Mouse (Mus musculus) heart, embryonic 15.5 days (tissue): ENCODE measurements at regions not wholly inside any gene's neighbourhood (a gene's known extent, or its start where the extent isn't known, plus 50 kb on each side); places are given as distances from the start of the nearest gene placed in this dataset.
A peak's percentile ranks its signal among the peaks of the same experiment; 100 is the strongest.

Experiments used
- ATAC-seq: fragments of 200-750 bp; cut with Nextera tagmentation; replicated peaks from 2 replicates; pipeline ENCODE4 v1.8.0; 2017; ENCODE audit warnings: low read depth, moderate TSS enrichment; ENCODE audit not compliant: insufficient number of reproducible peaks, insufficient read depth, low FRiP score
- H3K27ac ChIP-seq: fragments of 300-500 bp; sonication (generic); 2 replicates; pipeline ENCODE4 v1.5.1; 2015; ENCODE audit warnings: mild to moderate bottlenecking, inconsistent platforms
- H3K27me3 ChIP-seq: fragments of 300-500 bp; sonication (generic); 2 replicates; pipeline ENCODE4 v1.6.1; 2015; ENCODE audit warnings: inconsistent platforms
- H3K36me3 ChIP-seq: fragments of 300-500 bp; sonication (generic); 2 replicates; pipeline ENCODE4 v1.6.1; 2015; ENCODE audit warnings: mild to moderate bottlenecking, inconsistent platforms
- H3K4me1 ChIP-seq: fragments of 300-500 bp; sonication (generic); replicated peaks from 2 replicates; pipeline ENCODE4 v1.6.1; 2015; ENCODE audit warnings: inconsistent platforms
- H3K4me2 ChIP-seq: fragments of 300-500 bp; sonication (generic); 2 replicates; pipeline ENCODE4 v1.6.1; 2015; ENCODE audit warnings: inconsistent platforms, mild to moderate bottlenecking, moderate library complexity
- H3K4me3 ChIP-seq: fragments of 300-500 bp; sonication (generic); 2 replicates; pipeline ENCODE4 v1.5.1; 2015; ENCODE audit warnings: mild to moderate bottlenecking, inconsistent platforms
- H3K9ac ChIP-seq: fragments of 300-500 bp; sonication (generic); 2 replicates; pipeline ENCODE4 v1.6.1; 2015; ENCODE audit warnings: mild to moderate bottlenecking, inconsistent platforms
- H3K9me3 ChIP-seq: fragments of 300-500 bp; sonication (generic); replicated peaks from 2 replicates; pipeline ENCODE4 v1.6.1; 2016; ENCODE audit warnings: inconsistent platforms
- WGBS: fragments of 180-500 bp; shearing (Covaris S2); methylation state at CpG from one replicate; pipeline ENCODE4 v1.1.7; 2015; ENCODE audit warnings: mixed read lengths; 5-methylcytosine and 5-hydroxymethylcytosine counted together

DNA sequence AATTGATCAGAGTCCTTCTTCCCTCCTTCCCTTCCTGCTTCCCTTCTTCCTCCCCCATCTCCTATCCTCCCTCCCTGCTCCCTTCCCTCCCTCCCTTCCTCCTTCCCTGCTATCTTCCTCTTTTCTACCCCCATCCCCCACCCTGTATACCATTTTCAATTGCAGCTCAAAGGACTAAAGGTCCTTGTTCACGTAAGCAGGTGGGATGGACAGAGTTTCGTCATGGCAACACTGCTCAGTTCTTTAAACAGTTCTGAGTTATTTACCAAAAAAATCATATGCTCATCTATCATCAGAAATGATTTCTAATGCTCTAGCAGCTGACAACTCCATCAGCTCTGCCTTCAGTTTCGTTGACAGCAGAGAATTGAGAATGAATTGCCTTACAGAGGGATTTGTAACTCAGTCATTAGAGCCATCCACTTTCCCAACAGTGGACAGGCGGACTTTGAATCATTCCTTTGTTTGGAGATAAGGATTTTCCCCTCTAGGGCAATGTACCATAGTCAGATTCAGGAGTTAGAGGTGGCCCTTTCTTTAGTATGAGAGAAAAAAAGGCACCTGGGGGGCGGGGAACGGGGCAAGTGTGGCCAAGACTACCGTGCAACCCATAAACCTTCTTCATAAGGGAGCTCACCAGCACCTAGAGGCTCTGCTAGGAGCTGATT is 113.7 kb upstream of the Lrig1 start:
- H3K4me1 ChIP-seq = peaks cover 3% of the 10 kb centered on the region; the same call in 1 of the 2 replicates
- H3K4me2 ChIP-seq = no peak overlapping the region
- 0 out of 2 replicates have a peak, but pooled peaks cover 2% of the 10 kb centered on the region for H3K27me3 ChIP-seq
- no peak overlapping the region for H3K27ac ChIP-seq
- no peaks in the 10 kb centered on the region for H3K36me3 ChIP-seq
- no peak overlapping the region for H3K9ac ChIP-seq
- 67% methylated on average over 7 of the region's 7 CpGs for WGBS
- no peaks in the 10 kb centered on the region for H3K9me3 ChIP-seq
- no peak overlapping the region for H3K4me3 ChIP-seq
- ATAC-seq = no peak

DNA sequence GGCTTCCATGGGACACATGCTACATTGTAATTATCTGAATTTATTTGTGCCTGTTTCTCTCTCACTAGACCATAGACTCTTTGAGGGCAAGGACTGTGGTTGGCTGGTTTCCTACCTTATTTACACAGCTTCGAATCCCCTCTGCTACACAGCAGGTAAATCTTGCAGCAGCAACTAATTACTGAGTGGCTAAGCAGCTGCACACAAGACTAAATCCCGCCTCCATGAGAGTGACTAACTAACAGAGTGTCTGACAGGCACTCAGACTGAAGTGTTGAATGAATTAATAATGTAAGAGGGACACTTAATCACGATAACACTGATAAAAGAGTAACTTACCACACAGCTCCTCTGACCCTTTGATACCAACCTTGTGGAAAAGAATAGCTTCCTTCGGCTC is 111.9 kb upstream of the Lrig1 start:
- Histone ChIP-seq H3K4me3 (no peak overlapping the region), H3K36me3 (no peaks in the 10 kb centered on the region), H3K9me3 (no peaks in the 10 kb centered on the region), H3K27me3 (0 out of 2 replicates have a peak, but pooled peaks cover 2% of the 10 kb centered on the region), H3K27ac (no peak overlapping the region), H3K9ac (no peak overlapping the region), H3K4me2 (no peak overlapping the region), H3K4me1 (peaks cover 3% of the 10 kb centered on the region; the same call in 1 of the 2 replicates)
- 25% methylated on average over 4 of the region's 4 CpGs for WGBS
- ATAC-seq = no peak

DNA sequence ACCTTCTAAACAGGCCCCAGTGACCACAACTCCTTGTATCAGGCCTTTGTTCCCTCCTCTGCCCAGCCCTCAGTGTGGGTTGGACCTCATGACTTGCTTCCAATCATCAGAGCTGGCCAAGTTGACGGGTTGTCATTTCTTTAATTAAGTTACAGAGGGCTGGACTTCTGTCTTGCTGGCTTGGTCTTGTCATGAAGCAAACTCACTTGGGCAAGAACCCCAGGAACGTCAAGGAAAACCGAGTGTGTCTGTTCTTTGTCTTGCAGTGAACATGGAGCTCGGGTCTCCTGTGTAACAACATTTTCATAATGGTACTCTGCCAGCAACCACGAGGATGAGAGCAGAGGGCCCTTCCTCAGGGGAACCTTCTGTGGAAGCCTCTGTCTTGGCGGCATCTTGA is 107.3 kb upstream of the Lrig1 start:
- no peaks in the 10 kb centered on the region for H3K36me3 ChIP-seq
- no peak overlapping the region for H3K9ac ChIP-seq
- no peak overlapping the region for H3K4me3 ChIP-seq
- 63% methylated on average over 6 of the region's 6 CpGs for WGBS
- H3K4me2 ChIP-seq = no peak overlapping the region
- H3K27me3 ChIP-seq = no peaks in the 10 kb centered on the region; the same call in 1 of the 2 replicates
- no peak overlapping the region for H3K27ac ChIP-seq
- H3K4me1 ChIP-seq = peaks cover 4% of the 10 kb centered on the region; the same call in 1 of the 2 replicates
- ATAC-seq = no peak
- no peaks in the 10 kb centered on the region for H3K9me3 ChIP-seq

DNA sequence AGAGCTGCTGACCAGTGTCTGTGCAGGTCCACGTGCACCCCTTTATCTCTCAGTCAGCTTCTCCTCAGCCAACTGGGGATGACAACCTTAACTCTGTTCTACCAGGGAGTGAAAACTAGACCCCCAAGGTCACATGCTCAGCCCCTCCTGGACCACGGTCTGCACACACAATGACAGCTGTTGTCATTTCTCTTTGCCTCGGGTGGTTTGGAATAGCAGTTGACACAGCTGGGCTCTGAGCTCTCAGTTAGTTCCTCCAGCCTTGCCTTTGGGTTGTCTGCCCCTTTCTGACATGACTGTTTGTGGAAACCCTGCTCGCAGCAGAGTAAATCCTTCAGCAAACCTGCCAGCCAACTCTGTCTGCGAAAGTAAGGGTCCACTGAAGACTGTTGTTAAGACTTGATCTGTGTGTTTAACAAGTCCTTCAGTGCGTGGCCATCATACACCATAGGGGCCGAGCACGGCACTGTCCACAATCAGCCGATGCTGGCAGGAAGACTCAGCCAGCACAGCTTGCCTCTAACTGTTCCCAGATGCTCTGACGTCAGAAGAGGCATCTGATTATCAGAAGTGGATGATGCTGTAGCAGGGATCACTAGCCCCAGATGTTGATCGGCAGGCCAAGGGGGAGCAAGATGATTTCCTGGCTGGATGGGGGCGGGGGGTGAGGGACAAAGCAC is 106.7 kb upstream of the Lrig1 start:
- Histone ChIP-seq H3K4me3 (no peak overlapping the region), H3K27me3 (no peaks in the 10 kb centered on the region; the same call in 1 of the 2 replicates), H3K27ac (no peak overlapping the region), H3K4me1 (0 out of 2 replicates have a peak, but pooled peaks cover 4% of the 10 kb centered on the region), H3K36me3 (no peaks in the 10 kb centered on the region), H3K9ac (no peak overlapping the region), H3K9me3 (no peaks in the 10 kb centered on the region), H3K4me2 (no peak overlapping the region)
- ATAC-seq = no peak
- WGBS = 52% methylated on average over 12 of the region's 12 CpGs

DNA sequence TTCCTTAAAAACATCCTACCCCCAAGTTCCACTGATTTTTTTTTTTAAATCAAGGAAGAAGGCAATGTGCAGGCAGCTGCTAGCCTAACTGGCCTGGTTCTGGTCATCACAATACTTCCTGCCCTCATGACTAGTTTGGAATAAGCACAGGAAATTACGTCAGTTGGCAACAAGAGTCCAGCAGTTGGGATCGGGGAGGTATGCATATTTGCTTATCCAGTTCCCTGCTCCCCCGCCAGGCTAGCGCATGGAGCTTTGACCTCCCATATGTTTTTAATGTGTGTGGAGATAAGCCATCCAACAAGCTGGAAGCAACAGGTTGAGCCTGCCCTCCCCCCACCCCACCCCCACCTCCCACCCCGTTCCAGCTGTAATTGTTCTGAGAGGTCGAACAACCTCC is 105.7 kb upstream of the Lrig1 start:
- Histone ChIP-seq H3K4me2 (no peak overlapping the region), H3K9me3 (no peaks in the 10 kb centered on the region), H3K4me1 (0 out of 2 replicates have a peak, but pooled peaks cover 4% of the 10 kb centered on the region), H3K9ac (no peak overlapping the region), H3K27me3 (no peaks in the 10 kb centered on the region; the same call in 1 of the 2 replicates), H3K4me3 (no peak overlapping the region), H3K27ac (0 out of 2 replicates have a peak overlapping the region, but pooled peaks have one; percentile 35), H3K36me3 (no peaks in the 10 kb centered on the region)
- WGBS = 43% methylated on average over 6 of the region's 6 CpGs
- ATAC-seq = peak; percentile 62; the same call in 1 of the 2 replicates

DNA sequence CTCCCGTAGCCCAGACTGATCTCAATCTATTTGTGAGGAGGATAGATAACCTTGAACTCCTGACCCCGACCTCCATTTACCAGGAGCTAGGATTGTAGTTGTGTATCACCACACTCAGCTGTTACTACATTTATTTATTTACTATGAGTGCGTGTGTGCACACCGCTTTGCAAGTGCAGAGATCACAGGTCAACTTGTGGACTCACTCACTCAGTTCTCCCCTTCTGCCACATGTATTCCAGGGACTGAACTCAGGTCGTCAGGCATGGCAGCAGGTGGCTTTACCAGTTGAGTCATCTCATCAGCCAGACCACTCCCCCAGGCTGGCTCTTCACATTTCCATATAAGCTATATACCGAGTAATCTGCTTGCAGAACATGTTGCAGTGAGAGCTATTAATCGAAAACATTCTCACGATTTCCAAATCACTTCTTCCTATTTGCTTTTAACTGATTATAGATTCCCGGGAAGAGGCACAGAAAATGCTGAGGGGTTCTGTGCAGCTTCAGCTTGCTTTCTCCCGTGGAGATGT is 104.4 kb upstream of the Lrig1 start:
- Histone ChIP-seq H3K9me3 (no peaks in the 10 kb centered on the region), H3K36me3 (no peaks in the 10 kb centered on the region), H3K9ac (no peak overlapping the region), H3K4me2 (no peak overlapping the region), H3K27me3 (no peaks in the 10 kb centered on the region; the same call in 1 of the 2 replicates), H3K4me3 (no peak overlapping the region), H3K27ac (no peak overlapping the region), H3K4me1 (0 out of 2 replicates have a peak, but pooled peaks cover 4% of the 10 kb centered on the region)
- WGBS = 83% methylated on average over 10 of the region's 10 CpGs
- ATAC-seq = no peak

DNA sequence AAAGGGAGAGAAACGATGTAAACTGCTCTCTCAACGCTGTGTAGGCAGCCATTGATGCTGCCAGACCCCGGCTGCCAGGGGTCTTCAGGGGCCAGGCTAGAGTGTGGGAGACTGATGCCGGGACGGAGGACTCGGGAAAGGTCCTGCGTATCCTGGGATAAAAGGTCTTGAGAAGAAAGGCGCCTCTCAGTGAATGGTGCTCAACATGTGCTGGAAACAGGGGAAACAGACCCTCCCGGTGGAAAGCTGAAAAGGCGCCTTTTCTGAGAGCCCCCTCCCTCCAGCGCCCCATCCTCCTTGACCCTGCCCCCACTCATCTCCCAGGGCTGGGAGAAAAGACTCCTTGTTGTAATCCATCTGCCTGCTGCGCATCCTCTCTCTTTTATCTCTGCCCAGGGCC is 101.1 kb upstream of the Lrig1 start:
- Histone ChIP-seq H3K36me3 (no peaks in the 10 kb centered on the region), H3K4me2 (0 out of 2 replicates have a peak overlapping the region, but pooled peaks have one; percentile 15), H3K27ac (no peak overlapping the region), H3K4me1 (0 out of 2 replicates have a peak, but pooled peaks cover 4% of the 10 kb centered on the region), H3K9ac (no peak overlapping the region), H3K27me3 (no peaks in the 10 kb centered on the region; the same call in 1 of the 2 replicates), H3K4me3 (no peak overlapping the region), H3K9me3 (no peaks in the 10 kb centered on the region; the same call in 1 of the 2 replicates)
- 53% methylated on average over 12 of the region's 12 CpGs for WGBS
- ATAC-seq = no peak

DNA sequence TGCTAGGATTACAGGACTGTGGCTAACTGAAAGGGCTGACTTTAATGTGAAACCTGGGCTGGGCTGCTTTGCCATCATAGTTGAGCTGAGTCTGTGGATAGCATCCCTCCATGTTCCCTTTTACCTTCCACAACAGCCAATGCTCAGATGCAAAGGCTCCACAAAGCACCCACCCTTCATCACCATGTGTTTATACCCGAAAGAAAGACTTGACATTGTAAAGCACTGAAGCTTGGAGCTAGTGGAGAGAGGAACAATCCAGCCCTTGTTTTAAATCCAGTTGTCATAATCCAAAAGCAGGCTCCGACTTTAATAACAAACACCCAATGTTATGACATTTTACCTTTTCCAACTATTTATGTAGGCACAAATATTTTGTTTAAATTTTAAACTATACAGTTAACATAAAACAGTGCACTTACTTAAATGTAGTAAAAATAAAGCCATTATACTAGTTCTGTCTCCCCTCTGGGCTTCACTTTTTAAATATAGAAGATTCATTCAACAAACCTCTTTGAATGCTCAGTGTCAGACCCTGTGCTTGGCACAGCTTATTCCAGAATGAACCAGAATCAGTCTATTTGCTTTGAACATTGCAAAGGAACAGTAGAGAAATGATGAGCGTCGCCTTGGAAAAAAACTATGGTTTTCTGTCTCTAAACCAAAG is 98.7 kb upstream of the Lrig1 start:
- Histone ChIP-seq H3K9me3 (no peaks in the 10 kb centered on the region; the same call in 1 of the 2 replicates), H3K27me3 (no peaks in the 10 kb centered on the region; the same call in 1 of the 2 replicates), H3K4me3 (no peak overlapping the region), H3K9ac (no peak overlapping the region), H3K27ac (no peak overlapping the region), H3K4me1 (peaks cover 8% of the 10 kb centered on the region), H3K4me2 (no peak overlapping the region), H3K36me3 (no peaks in the 10 kb centered on the region)
- 88% methylated on average over 4 of the region's 4 CpGs for WGBS
- no peak for ATAC-seq

DNA sequence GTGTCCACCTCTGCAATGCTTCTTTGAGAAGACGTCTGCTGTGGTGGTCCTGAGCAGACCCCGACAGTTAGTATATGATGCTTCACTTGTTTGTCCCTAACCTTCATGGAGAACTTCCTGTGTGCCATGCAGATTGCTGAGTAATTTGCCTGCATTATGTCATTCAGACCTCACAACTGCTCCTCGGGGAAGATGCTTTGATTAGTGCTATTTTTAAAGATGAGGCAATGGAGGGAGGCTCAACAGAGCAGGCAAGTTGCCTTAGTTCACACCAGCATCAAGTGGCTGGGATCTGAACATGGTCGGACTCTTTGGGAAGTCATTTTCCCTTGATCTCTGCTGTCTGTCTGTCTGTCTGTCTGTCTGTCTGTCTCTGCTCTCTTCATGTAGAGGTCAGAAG is 95.5 kb upstream of the Lrig1 start:
- ATAC-seq = no peak
- 36% methylated on average over 4 of the region's 4 CpGs for WGBS
- no peak overlapping the region for H3K4me2 ChIP-seq
- no peaks in the 10 kb centered on the region for H3K27me3 ChIP-seq
- no peaks in the 10 kb centered on the region; the same call in 1 of the 2 replicates for H3K9me3 ChIP-seq
- H3K36me3 ChIP-seq = no peaks in the 10 kb centered on the region
- no peak overlapping the region for H3K9ac ChIP-seq
- peaks cover 8% of the 10 kb centered on the region for H3K4me1 ChIP-seq
- no peak overlapping the region for H3K4me3 ChIP-seq
- no peak overlapping the region for H3K27ac ChIP-seq

DNA sequence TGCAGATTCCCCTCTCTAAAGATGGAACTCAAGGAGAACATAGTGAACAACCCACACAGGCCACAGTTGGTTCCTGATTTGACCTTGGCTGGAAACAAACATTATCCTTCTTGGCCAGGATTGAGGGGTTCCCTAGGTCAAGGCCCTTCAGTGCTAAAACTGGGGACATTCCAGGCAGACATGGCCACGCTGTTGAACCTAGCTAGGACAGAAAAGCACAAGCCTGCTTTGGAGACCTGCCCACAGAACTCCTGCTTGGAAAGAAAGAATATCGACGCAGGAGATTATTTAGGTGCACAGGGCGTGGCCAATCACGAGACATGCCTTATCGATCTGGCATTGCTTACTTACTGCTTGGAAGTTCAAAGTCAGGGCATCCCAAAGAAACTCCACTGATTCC is 93.6 kb upstream of the Lrig1 start:
- no peak overlapping the region for H3K27ac ChIP-seq
- 82% methylated on average over 6 of the region's 6 CpGs for WGBS
- no peak for ATAC-seq
- H3K4me2 ChIP-seq = no peak overlapping the region
- H3K9ac ChIP-seq = no peak overlapping the region
- no peaks in the 10 kb centered on the region for H3K27me3 ChIP-seq
- no peaks in the 10 kb centered on the region; the same call in 1 of the 2 replicates for H3K9me3 ChIP-seq
- no peak overlapping the region for H3K4me3 ChIP-seq
- H3K4me1 ChIP-seq = peaks cover 13% of the 10 kb centered on the region
- no peaks in the 10 kb centered on the region for H3K36me3 ChIP-seq

DNA sequence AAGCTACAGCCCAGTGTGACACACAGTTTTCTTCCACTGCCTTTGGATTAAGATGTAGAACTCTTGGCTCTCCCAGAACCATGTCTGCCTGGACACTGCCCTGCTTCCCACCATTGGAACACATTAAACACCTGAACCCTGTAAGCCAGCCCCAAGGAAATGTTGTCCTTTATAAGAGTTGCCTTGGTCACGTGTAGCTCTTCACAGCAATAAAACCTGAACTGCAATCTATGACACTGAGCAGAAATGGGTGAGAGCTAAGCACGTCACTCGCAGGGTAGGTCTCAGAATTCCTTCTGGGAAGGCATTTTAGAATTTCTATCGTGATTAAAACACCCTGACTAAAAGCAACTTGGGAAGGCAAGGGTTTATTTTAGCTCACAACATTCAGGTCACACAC is 92.4 kb upstream of the Lrig1 start:
- no peak overlapping the region for H3K9ac ChIP-seq
- ATAC-seq = no peak
- peaks cover 13% of the 10 kb centered on the region for H3K4me1 ChIP-seq
- no peaks in the 10 kb centered on the region for H3K36me3 ChIP-seq
- H3K27me3 ChIP-seq = no peaks in the 10 kb centered on the region
- H3K4me3 ChIP-seq = no peak overlapping the region
- no peak overlapping the region for H3K27ac ChIP-seq
- no peak overlapping the region for H3K4me2 ChIP-seq
- 81% methylated on average over 4 of the region's 4 CpGs for WGBS
- H3K9me3 ChIP-seq = no peaks in the 10 kb centered on the region; the same call in 1 of the 2 replicates
